Mouse (Mus musculus) NIH3T3 (cell line): ENCODE measurements at regions not wholly inside any gene's neighbourhood (a gene's known extent, or its start where the extent isn't known, plus 50 kb on each side); places are given as distances from the start of the nearest gene placed in this dataset.

Experiments used
- DNase-seq: peaks from one replicate; pipeline ENCODE4 v3.0.0-alpha.2; 2012; ENCODE audit warnings: low read depth

GRCm38 (mm10) chr11:112982165-112982801 is 200.3 kb downstream of the Sox9 start:
- no peak for DNase-seq

- DNase-seq, result peak; percentile 20
These were observed 201.0 kb downstream of the Sox9 start for GRCm38 (mm10) chr11:112982802-112983591.

GRCm38 (mm10) chr11:112986029-112986573 is 204.1 kb downstream of the Sox9 start:
- no peak for DNase-seq

GRCm38 (mm10) chr11:112987782-112988181 is 205.8 kb downstream of the Sox9 start:
- no peak for DNase-seq

GRCm38 (mm10) chr11:112988900-112989299 is 206.9 kb downstream of the Sox9 start:
- DNase-seq, result peak; percentile 59

- DNase-seq, result no peak
These were observed 208.0 kb downstream of the Sox9 start for GRCm38 (mm10) chr11:112989981-112990512.

- DNase-seq, result no peak
These were observed 208.7 kb downstream of the Sox9 start for GRCm38 (mm10) chr11:112990751-112991150.

GRCm38 (mm10) chr11:112991862-112992261 is 209.8 kb downstream of the Sox9 start:
- DNase-seq, result no peak

GRCm38 (mm10) chr11:112998777-112999583 is 217.0 kb downstream of the Sox9 start:
- DNase-seq, result no peak

- peak; percentile 75 for DNase-seq
These were observed 219.0 kb downstream of the Sox9 start for GRCm38 (mm10) chr11:113001071-113001470.

- peak; percentile 69 for DNase-seq
These were observed 223.9 kb downstream of the Sox9 start for GRCm38 (mm10) chr11:113005895-113006294.

- peak; percentile 87 for DNase-seq
These were observed 226.5 kb downstream of the Sox9 start for GRCm38 (mm10) chr11:113008521-113008920.

- DNase-seq, result no peak
These were observed 227.4 kb downstream of the Sox9 start for GRCm38 (mm10) chr11:113009376-113009775.

- no peak for DNase-seq
These were observed 228.9 kb downstream of the Sox9 start for GRCm38 (mm10) chr11:113010906-113011305.

GRCm38 (mm10) chr11:113014186-113015010 is 232.4 kb downstream of the Sox9 start:
- DNase-seq, result peak; percentile 84

GRCm38 (mm10) chr11:113015686-113016304 is 233.8 kb downstream of the Sox9 start:
- DNase-seq, result peak; percentile 38

GRCm38 (mm10) chr11:113016801-113017715 is 235.0 kb downstream of the Sox9 start:
- no peak for DNase-seq

GRCm38 (mm10) chr11:113021533-113021932 is 239.5 kb downstream of the Sox9 start:
- no peak for DNase-seq

- DNase-seq, result peak; percentile 94
These were observed 245.0 kb downstream of the Sox9 start for GRCm38 (mm10) chr11:113026994-113027393.
